ENCODE assay signal across 18 mouse cellular contexts in the genomic region with DNA sequence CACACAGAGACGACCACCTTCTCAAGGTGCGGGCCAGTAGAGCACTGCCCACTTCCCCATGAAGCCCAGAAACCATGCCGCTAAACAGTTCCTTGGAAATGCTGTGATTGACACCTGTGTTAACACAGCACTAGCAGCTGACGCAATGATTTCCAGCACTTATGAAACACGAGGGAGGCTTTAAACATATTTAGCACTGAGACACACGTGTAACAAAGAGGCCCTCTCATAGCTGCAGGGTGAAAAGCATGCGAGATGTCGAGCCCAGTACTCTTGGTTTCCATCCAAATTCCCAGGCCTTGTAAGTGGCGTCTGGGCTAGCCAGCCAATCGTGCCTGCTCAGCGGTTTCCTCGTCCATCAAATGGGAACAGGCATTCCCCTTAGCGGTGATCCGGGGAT.
A peak's percentile ranks its signal among the peaks of the same experiment; 100 is the strongest.
DNase-seq lines count a peak whose midpoint lies in the region; ATAC-seq and TF ChIP-seq lines count a peak whose summit lies in the region.
"Had no signal": no experiment of that assay in that cellular context is flagged by ENCODE, and none has a peak within 500 bp of the region (broad histone marks: within the 10 kb centered on the region; RNA-seq: fewer than 3 reads in every experiment).

No protein-coding gene starts in this region.

- no peak overlapping the region for H3K27ac ChIP-seq in embryonic facial prominence, embryonic 14.5 days (replicated peaks; ENCODE audit: low read depth, low read length)
- H3K27ac ChIP-seq in embryonic facial prominence, embryonic 10.5 days (replicated peaks) = no peak overlapping the region
- 0 out of 2 replicates have a peak overlapping the region, but pooled peaks have one; percentile 33 for H3K27ac ChIP-seq in layer of hippocampus, adult 2 months
- H3K27ac ChIP-seq in limb, embryonic 15.5 days = peak overlapping the region; percentile 47
- no peak overlapping the region for H3K27ac ChIP-seq in gastrocnemius, adult 2 months
- no peak overlapping the region for H3K27ac ChIP-seq in left cerebral cortex, adult 2 months
- H3K27ac ChIP-seq: embryonic facial prominence, embryonic 12.5 days; heart, adult 2 months; liver, embryonic 14.5 days; macrophage had no signal

- H3K27me3 ChIP-seq in embryonic facial prominence, embryonic 14.5 days (replicated peaks; ENCODE audit: control insufficient read depth, insufficient read depth, low read length) = no peaks in the 10 kb centered on the region
- no peaks in the 10 kb centered on the region for H3K27me3 ChIP-seq in embryonic facial prominence, embryonic 10.5 days (replicated peaks; ENCODE audit: low read depth, poor library complexity, severe bottlenecking)
- H3K27me3 ChIP-seq in limb, embryonic 15.5 days = no peaks in the 10 kb centered on the region
- H3K27me3 ChIP-seq: embryonic facial prominence, embryonic 12.5 days had no signal

- TF ChIP-seq CTCF in layer of hippocampus, adult 2 months (conservative IDR thresholded peaks at IDR 0.05) = no peak
- TF ChIP-seq CTCF in gastrocnemius, adult 2 months (IDR thresholded peaks at IDR 0.05) = no peak
- no peak for TF ChIP-seq CTCF in left cerebral cortex, adult 2 months (IDR thresholded peaks at IDR 0.05)

- intact Hi-C loops in gastrocnemius, adult 2 months (cut with DNase I) = no loop called here
- intact Hi-C loops in left cerebral cortex, adult 2 months (cut with DNase I) = no loop called here

- no peaks in the 10 kb centered on the region for H3K36me3 ChIP-seq in embryonic facial prominence, embryonic 14.5 days (ENCODE audit: control insufficient read depth, insufficient read depth, low read length)
- no peaks in the 10 kb centered on the region for H3K36me3 ChIP-seq in embryonic facial prominence, embryonic 10.5 days (replicated peaks)
- H3K36me3 ChIP-seq in limb, embryonic 15.5 days = no peaks in the 10 kb centered on the region
- H3K36me3 ChIP-seq: embryonic facial prominence, embryonic 12.5 days had no signal

- 47% methylated on average over 14 of the region's 14 CpGs for WGBS in embryonic facial prominence, embryonic 14.5 days
- 75% methylated on average over 14 of the region's 14 CpGs for WGBS in embryonic facial prominence, embryonic 10.5 days
- 26% methylated on average over 14 of the region's 14 CpGs for WGBS in limb, embryonic 15.5 days

- no peak overlapping the region for H3K9ac ChIP-seq in embryonic facial prominence, embryonic 14.5 days (ENCODE audit: low read depth, low read length)
- no peak overlapping the region for H3K9ac ChIP-seq in limb, embryonic 15.5 days
- H3K9ac ChIP-seq: embryonic facial prominence, embryonic 12.5 days; liver, embryonic 14.5 days had no signal

- H3K9me3 ChIP-seq in embryonic facial prominence, embryonic 14.5 days (ENCODE audit: control insufficient read depth, low read length) = no peaks in the 10 kb centered on the region
- no peaks in the 10 kb centered on the region for H3K9me3 ChIP-seq in embryonic facial prominence, embryonic 10.5 days
- no peaks in the 10 kb centered on the region for H3K9me3 ChIP-seq in limb, embryonic 15.5 days
- H3K9me3 ChIP-seq: embryonic facial prominence, embryonic 12.5 days had no signal

- H3K4me1 ChIP-seq in embryonic facial prominence, embryonic 14.5 days (ENCODE audit: control insufficient read depth, insufficient read depth, low read length) = peaks cover 3% of the 10 kb centered on the region; the same call in 1 of the 2 replicates
- peaks cover 5% of the 10 kb centered on the region for H3K4me1 ChIP-seq in embryonic facial prominence, embryonic 10.5 days
- peaks cover 48% of the 10 kb centered on the region for H3K4me1 ChIP-seq in limb, embryonic 15.5 days

- H3K4me3 ChIP-seq in embryonic facial prominence, embryonic 14.5 days (ENCODE audit: low read depth, low read length) = no peak overlapping the region
- no peak overlapping the region for H3K4me3 ChIP-seq in embryonic facial prominence, embryonic 10.5 days
- no peak overlapping the region for H3K4me3 ChIP-seq in layer of hippocampus, adult 2 months
- H3K4me3 ChIP-seq in limb, embryonic 15.5 days = no peak overlapping the region
- H3K4me3 ChIP-seq in gastrocnemius, adult 2 months = no peak overlapping the region
- H3K4me3 ChIP-seq in left cerebral cortex, adult 2 months = no peak overlapping the region
- H3K4me3 ChIP-seq: embryonic facial prominence, embryonic 12.5 days; heart, adult 2 months had no signal

- 0 out of 2 replicates have a peak, but pooled peaks have one; percentile 15 for ATAC-seq in embryonic facial prominence, embryonic 14.5 days (ENCODE audit: low read depth)
- peak; percentile 83 for ATAC-seq in limb, embryonic 15.5 days (ENCODE audit: insufficient number of reproducible peaks, low FRiP score, low TSS enrichment, low read depth)
- ATAC-seq: midbrain, embryonic 16.5 days had no signal

- H3K4me2 ChIP-seq in embryonic facial prominence, embryonic 14.5 days (ENCODE audit: low read depth, low read length) = no peak overlapping the region
- no peak overlapping the region for H3K4me2 ChIP-seq in limb, embryonic 15.5 days
- H3K4me2 ChIP-seq: embryonic facial prominence, embryonic 12.5 days had no signal

- peak; percentile 75 for DNase-seq in embryonic facial prominence, embryonic 14.5 days (ENCODE audit: low spot score)
- DNase-seq in embryonic facial prominence, embryonic 10.5 days (ENCODE audit: low spot score) = no peak
- DNase-seq in layer of hippocampus, adult 2 months (ENCODE audit: low spot score in 2 of 2) = no peak
- DNase-seq in layer of hippocampus, postnatal 14 days (ENCODE audit: low spot score in 2 of 2) = no peak
- peak; percentile 11 for DNase-seq in fat pad, adult 2 months (ENCODE audit: extremely low read depth, low read depth, low spot score)
- DNase-seq in gastrocnemius, adult 2 months = no peak
- DNase-seq in left cerebral cortex, adult 2 months (ENCODE audit: extremely low spot score in 1 of 2, low spot score in 2 of 2) = no peak
- DNase-seq: adrenal gland, postnatal 36 days; cerebellum, adult 11-12 months; cerebellum, postnatal 36 days; heart, adult 2 months; kidney, adult 11 months; kidney, postnatal 25 days had no signal

Comparison
In these comparisons a context has a peak if more than half of its experiments do, and no peak if none do; other contexts are left out.
1. DNase-seq: peak in embryonic facial prominence, embryonic 14.5 days (single experiment) and fat pad, adult 2 months (single experiment); none in embryonic facial prominence, embryonic 10.5 days (single experiment), layer of hippocampus, adult 2 months (0 of 2), layer of hippocampus, postnatal 14 days (0 of 2), gastrocnemius, adult 2 months (single experiment) and left cerebral cortex, adult 2 months (0 of 2).
2. H3K27ac ChIP-seq: peak in layer of hippocampus, adult 2 months (single experiment) and limb, embryonic 15.5 days (single experiment); none in embryonic facial prominence, embryonic 14.5 days (single experiment), embryonic facial prominence, embryonic 10.5 days (single experiment), gastrocnemius, adult 2 months (single experiment) and left cerebral cortex, adult 2 months (single experiment).